Mouse (Mus musculus): ENCODE data around the gene Sar1a.

Gene Sar1a

DNA sequence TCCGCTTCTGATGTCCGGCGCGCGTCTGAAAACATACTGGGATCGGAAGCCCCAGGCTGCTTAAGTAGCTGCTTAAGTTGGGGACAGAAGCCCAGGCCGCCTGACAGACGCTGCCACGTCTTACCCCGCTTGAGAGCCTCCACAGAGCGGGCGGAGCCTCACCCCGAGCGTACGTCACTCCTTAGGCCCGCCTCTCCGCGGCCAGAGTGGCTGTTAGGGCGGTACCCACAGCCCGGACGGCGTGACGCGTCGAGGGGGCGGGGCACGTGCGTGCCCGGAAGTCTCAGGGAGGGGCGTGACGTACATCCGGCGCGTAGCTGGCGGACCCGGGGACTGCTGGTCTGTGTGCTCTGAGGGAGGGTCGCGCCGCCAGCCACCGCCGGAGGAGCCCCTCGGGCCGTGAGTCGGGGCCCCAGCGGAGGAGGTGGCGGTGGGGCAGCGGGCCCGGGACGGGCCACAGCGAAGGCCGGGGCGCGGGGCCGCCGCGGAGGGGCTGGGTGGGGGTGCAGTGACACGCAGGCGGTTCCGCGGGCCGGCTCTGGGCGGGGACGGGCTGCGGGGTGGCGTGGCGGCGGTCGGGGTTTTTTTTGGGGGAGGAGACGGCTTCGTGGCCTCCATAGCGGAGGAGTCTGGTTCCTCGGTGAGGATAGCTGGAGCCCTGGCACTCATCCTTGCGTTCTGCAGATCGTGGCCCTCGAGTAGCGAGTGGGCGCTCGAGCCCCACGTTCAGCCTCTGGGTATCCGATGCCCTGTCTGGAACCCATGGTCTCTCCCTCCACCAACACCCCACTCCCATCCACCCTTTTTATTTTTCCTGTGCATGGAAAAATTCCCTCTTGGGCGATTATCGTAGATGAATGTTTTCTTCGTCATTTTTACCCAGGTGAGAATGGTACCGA, at the start of gene Sar1a:
Sar1a (plus strand) TSS at position 285 of the 899 bp plus-strand sequence.
- DNase-seq, result peak; percentile 98

- DNase-seq, result no peak
Measured at GRCm38 (mm10) chr10:61632445-61632844, 47.7 kb upstream of the Sar1a start.

DNA sequence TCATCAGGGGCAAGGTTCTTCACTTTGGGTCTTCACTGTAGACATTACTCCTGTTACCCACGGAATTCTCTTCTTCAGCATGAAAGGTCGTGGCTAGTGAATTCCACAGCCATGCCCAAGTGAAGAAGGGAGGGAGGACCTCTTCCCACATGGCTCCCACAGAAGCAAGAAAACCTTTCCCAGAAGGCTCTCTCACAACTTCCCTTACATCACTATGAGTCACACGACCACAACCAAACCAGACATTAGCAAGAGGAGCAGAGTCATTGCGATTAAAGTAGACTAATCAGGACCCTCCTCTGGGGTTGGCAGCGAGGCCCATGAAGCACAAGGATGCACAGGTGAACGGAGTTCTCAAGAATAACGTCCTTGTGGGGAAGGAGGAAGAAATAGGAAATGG, 43.0 kb upstream of the Sar1a start:
- DNase-seq, result no peak

GRCm38 (mm10) chr10:61640363-61640762, 39.7 kb upstream of the Sar1a start:
- no peak for DNase-seq

DNA sequence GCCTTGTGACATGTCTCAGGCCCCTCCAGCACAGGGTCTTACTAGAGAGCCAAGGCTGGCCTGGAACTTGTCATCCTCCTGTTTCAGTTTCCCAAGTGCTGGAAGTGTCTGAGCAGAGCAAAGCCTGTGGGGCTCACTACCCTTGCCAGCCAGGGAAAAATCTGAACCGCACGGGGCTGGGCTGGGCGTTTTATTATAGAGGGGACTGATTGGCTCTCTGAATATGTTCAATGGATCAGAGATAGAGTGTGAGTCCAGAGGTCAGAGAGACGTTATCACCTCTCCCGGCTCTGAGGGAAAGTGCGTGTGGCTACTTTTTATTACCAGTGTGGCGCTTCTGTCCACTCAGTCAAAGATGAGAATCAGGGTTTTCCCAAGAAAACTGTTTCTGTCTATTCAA, 33.5 kb upstream of the Sar1a start:
- DNase-seq, result no peak

DNA sequence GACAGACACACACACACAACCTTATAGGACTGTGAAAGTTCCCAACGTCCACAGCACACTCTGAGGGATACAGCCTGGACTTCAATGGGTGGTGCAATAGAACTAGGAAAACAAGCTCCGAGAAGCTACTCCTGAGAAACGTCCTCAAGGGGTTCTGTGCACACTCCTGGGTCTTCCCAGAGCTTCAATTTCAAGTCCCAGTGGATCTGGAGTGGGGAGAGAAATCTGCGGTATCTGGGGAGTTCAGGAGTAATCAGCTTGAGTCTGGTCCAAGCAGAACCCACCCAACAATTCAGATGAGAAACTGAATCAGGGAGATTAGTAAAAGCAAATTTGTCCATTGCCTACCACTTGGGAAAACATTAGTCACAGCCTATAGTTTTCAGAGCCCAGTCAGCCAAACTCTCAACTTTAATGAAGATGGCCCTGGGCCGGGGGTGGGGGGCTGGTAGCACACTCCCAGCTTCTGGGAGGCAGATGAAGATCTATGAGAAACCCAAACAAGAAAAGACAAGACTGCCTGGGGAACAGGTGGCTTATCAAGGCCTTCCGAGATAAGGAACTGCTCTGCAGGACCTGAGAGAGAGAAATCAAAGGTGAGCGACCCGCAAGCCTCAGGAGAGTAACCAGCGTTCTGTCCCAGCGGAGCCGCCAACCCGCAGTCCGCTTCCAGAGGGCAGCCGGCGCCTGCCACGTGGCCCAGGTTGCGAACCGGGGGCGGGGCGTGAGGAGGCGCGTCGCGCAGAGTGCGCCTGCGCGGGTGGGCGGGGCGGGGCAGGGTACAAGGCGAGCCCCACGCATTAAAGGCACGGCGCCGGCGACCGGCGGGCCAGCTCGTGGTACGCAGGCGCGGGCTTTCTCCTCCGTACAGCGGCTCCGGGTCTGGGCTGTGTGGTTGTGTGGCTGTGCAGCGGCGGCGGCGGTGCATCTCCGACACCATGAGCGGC, 32.0 kb upstream of the Sar1a start, which contains the start of gene Ppa1:
Ppa1 (plus strand) TSS at position 763 of the 947 bp plus-strand sequence.
- peak; percentile 83 for DNase-seq

- DNase-seq, result no peak
Measured at GRCm38 (mm10) chr10:61648737-61649645, 31.1 kb upstream of the Sar1a start.

- DNase-seq, result no peak
Measured at GRCm38 (mm10) chr10:61654105-61654504, 26.0 kb upstream of the Sar1a start.

DNA sequence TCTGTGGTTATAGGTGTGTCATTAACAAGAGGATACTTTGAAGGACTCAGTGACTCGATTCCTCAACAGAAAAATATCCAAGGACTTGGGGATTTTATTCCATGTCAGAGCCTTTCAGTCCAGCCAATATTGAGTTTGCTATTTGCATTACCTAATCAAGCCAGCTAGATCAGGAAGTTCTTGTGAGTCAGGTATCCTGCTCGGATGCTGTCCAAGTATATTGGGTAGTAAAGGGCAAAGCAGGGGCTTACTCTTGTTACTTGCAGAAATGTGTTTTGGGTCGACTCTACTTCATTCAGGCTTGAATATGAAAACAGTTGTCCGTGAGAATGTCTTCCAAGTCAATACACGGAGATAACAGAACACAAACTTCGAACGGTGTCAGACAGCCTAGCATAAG, 25.4 kb upstream of the Sar1a start:
- DNase-seq, result no peak

DNA sequence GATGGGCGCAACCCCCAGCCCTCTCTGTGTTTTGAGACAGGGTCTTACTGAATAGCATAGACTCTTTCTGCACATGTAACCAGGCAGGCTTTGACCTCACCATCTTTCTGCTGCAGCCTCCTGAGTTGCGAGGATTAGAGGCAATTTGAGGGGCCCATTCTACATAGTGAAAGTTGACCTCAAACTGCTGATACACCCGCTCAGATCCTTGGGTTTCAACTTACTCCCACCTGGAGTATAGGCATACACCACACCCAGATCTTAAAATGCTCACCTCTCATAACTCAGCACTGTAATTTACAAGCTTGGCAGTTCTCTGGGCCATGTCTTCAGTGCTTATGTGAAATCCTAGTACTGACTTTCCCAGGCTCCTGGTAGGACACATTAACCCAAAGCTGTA, 24.9 kb upstream of the Sar1a start:
- DNase-seq, result no peak

DNA sequence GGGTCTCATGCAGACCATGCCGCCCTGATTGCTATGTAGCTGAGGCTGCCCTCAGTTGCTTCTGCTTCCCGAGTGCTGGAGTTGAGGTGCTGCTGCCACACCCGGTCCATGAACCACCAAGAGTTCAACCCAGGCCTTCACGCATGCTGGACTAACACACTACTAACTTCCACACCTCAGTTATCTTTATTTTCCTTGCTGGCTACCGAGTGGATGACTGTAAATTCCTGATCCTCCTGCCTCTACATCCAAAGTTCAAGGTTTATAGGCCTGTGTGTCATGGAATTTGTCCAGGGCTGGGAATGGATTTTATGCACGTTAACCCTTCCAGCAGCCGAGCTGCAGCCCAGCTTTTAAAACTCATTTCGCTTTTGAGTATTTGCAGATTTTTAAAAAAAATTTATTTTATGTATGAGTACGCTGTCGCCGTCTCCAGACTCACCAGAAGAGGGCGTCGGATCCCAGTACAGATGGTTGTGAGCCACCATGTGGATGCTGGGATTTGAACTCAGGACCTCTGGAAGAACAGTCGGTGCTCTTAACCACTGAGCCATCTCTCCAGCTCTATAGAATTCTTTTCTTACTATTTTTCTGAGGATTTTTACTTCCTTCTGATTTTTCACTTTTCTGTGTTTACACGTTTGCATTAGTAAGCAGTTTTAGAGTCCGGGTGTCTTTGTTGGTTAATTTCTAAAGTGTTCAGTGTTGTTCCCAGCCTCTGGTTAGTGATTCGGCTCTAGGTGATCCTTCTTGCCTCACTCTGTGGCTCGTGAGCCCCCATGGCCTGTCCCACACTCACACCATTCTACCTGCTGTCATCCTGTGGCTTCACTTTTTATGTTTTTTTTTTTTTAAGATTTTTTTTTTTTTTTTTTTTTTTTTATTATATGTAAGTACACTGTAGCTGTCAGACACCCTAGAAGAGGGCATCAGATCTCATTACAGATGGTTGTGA, 22.9 kb upstream of the Sar1a start:
- DNase-seq, result no peak

DNA sequence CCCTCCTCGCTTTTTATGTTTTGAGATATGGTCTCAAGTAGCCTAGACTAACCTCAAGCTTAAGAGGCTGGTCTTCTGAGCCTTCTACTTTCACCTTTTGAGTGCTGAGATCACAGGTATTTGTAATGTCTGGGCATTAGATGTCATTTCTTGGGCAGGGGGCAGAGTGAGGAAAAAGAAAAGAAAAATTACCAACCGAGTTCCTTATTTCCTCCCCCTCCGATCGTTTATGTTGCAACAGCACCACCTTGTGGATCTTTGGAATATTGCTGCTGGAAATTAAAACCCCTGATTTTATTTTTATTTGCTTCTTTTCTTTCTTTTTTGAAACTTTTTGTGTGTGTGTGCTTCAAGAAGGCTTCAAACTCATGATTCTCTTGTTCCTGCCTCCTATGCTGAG, 22.1 kb upstream of the Sar1a start:
- no peak for DNase-seq

DNA sequence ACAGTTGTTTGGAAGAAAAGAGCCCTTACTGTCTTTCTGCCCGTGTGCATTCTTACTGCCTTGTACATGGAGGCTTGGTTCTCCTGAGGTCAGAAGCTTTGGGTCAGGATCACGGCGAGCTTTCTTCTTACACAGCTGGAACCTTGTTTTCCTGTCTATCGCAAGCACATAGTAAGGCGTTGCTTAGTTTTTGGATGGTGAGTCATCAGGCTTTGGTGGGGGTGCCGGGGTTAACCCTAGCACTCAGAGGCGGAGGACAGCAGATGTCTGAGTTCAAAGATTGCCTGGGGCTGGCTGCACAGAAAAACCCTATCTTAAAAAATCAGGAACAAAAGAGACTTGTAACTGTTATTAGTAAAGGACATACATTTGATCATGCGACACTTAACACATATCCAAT, 18.2 kb upstream of the Sar1a start:
- no peak for DNase-seq

GRCm38 (mm10) chr10:61662391-61662988, 17.6 kb upstream of the Sar1a start:
- DNase-seq, result no peak

DNA sequence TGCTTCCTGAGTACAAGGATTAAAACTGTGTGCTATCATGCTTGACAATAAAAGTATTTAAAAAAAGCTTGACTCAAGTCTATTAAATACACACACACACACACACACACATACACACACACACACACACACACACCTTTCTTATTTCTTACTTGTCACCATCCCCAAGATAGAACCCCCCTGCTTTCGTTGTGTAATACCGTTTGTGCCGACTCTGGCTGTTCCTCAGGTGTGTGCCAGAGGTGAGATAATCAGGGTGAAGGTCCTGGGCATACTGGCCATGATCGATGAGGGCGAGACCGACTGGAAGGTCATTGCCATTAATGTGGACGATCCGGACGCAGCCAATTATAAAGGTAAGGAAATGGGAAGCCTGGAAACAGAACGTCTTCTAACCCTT, 15.0 kb upstream of the Sar1a start:
- DNase-seq, result no peak

- no peak for DNase-seq
Measured at GRCm38 (mm10) chr10:61665651-61666050, 14.4 kb upstream of the Sar1a start.

GRCm38 (mm10) chr10:61669289-61669688, 10.8 kb upstream of the Sar1a start:
- DNase-seq, result no peak

- no peak for DNase-seq
Measured at GRCm38 (mm10) chr10:61669896-61670295, 10.2 kb upstream of the Sar1a start.

- DNase-seq, result no peak
Measured at GRCm38 (mm10) chr10:61670758-61671157, 9.3 kb upstream of the Sar1a start.

- no peak for DNase-seq
Measured at GRCm38 (mm10) chr10:61675935-61676334, 4.2 kb upstream of the Sar1a start.

DNA sequence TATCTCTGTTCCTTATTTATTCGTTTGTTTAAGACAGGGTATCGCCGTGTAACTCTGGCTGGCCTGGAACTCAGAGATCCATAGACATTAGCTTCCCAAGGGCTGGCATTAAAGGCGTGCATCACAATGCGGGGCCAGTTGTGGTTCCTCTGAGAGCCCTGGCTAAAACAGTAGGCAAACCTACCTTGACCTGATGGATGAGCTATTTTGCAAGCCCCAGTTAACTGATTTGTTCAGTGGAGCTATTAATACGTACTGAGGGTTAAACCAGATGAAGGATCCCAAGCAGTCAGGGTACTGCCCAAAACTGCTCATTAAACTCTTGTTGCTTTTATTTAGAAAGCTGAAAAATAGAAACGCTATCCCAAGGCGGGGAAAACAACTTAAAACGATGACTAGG, 554 bp upstream of the Sar1a start:
- no peak for DNase-seq
